Mouse (Mus musculus): Measurements from ENCODE around the gene Tspyl1.

- TF ChIP-seq CTCF (conservative IDR thresholded peaks at IDR 0.05; ENCODE audit: insufficient read depth, insufficient read length, low read depth, low read length) (no peak), POLR2A (IDR thresholded peaks at IDR 0.05; ENCODE audit: low read depth, low read length) (no peak)
Measured at GRCm38 (mm10) chr10:34267312-34268070, 14.5 kb upstream of the Tspyl1 start.
